Mouse (Mus musculus): ENCODE measurements at regions not wholly inside any gene's neighbourhood (a gene's known extent, or its start where the extent isn't known, plus 50 kb on each side); places are given as distances from the start of the nearest gene placed in this dataset.

DNA sequence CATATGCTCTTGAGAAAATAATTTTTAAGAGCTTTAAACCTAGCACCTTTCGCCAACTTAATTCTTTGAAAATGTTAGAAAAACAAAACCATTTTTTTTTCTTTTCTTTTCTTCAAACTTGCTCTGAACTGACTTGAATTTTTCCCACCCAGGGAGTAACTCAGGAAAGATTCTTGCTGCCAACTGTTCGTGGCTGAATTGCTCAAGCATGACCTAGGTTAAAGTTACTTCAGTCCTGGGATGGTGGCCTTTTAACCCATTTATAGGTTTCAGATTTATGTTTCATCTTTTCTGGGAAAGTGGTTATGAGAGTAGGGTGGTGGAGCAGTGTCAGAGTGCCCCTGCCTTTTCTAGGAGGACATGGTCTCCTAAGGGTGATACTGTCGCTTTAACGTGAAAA, 466.4 kb upstream of the N6amt1 start:
- TF ChIP-seq POLR2A (IDR thresholded peaks at IDR 0.05; ENCODE audit: control insufficient read depth, low read depth, low read length) (no peak), CTCF (IDR thresholded peaks at IDR 0.05; ENCODE audit: control insufficient read depth, insufficient read depth, insufficient replicate concordance, low read depth, low read length) (no peak)
- H3K4me1 ChIP-seq (ENCODE audit: control insufficient read depth, insufficient read depth, low read length), result no peaks in the 10 kb centered on the region
- no peaks in the 10 kb centered on the region for H3K36me3 ChIP-seq (ENCODE audit: control insufficient read depth, insufficient read depth, low read length)
- no peaks in the 10 kb centered on the region for H3K27me3 ChIP-seq (ENCODE audit: control insufficient read depth, insufficient read depth, low read length)
- no peak overlapping the region for H3K27ac ChIP-seq (ENCODE audit: control insufficient read depth, insufficient read depth, low read depth, low read length)
- no peak overlapping the region for H3K4me3 ChIP-seq (ENCODE audit: control insufficient read depth, low read depth, low read length)

DNA sequence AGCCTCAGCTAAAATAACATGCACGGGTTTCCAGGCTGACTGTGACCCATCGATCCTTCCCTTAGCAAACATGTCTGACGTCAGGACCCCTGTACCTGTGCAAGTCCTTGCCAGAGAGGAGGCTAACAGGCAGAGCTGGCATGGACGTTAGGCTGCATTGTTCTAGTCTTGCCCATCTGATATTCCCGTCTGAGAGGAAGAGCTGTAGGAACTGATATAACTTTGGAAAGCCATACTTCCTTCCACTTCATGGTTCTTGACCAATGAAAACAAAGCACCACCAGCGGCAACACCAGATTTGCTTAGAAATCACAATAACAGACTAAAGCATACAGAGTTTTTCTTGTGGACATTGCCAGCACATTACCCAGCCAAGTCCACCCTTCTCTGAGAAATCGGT, 470.1 kb upstream of the N6amt1 start:
- Histone ChIP-seq H3K27me3 (ENCODE audit: control insufficient read depth, insufficient read depth, low read length) (no peaks in the 10 kb centered on the region), H3K4me1 (ENCODE audit: control insufficient read depth, insufficient read depth, low read length) (no peaks in the 10 kb centered on the region), H3K4me3 (ENCODE audit: control insufficient read depth, low read depth, low read length) (no peak overlapping the region), H3K36me3 (ENCODE audit: control insufficient read depth, insufficient read depth, low read length) (no peaks in the 10 kb centered on the region), H3K27ac (ENCODE audit: control insufficient read depth, insufficient read depth, low read depth, low read length) (no peak overlapping the region)
- TF ChIP-seq POLR2A (IDR thresholded peaks at IDR 0.05; ENCODE audit: control insufficient read depth, low read depth, low read length), result no peak
- no peak for TF ChIP-seq CTCF (IDR thresholded peaks at IDR 0.05; ENCODE audit: control insufficient read depth, insufficient read depth, insufficient replicate concordance, low read depth, low read length)

DNA sequence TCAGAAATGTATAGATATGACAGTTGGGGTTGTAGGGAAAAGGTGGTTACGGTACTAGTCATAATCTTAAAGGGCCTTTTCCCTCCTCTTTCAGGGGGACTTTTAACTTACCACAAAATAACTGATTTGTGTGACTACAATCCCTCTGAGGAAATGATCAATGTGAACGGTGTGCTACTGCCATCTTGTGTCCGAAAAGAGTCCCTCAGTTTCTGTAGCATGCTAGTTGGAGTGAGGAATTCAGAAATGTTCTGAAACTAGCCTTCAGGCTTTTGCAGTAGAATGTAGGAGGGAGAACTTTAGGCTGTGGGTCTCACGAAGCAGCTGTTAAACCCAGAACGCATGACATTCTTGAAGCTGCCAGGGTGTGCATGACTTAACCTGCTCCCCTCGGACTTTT, 471.5 kb upstream of the N6amt1 start:
- TF ChIP-seq CTCF (IDR thresholded peaks at IDR 0.05; ENCODE audit: control insufficient read depth, insufficient read depth, insufficient replicate concordance, low read depth, low read length) (no peak), POLR2A (IDR thresholded peaks at IDR 0.05; ENCODE audit: control insufficient read depth, low read depth, low read length) (no peak)
- Histone ChIP-seq H3K4me1 (ENCODE audit: control insufficient read depth, insufficient read depth, low read length) (no peaks in the 10 kb centered on the region), H3K36me3 (ENCODE audit: control insufficient read depth, insufficient read depth, low read length) (no peaks in the 10 kb centered on the region), H3K4me3 (ENCODE audit: control insufficient read depth, low read depth, low read length) (no peak overlapping the region), H3K27me3 (ENCODE audit: control insufficient read depth, insufficient read depth, low read length) (no peaks in the 10 kb centered on the region), H3K27ac (ENCODE audit: control insufficient read depth, insufficient read depth, low read depth, low read length) (no peak overlapping the region)

DNA sequence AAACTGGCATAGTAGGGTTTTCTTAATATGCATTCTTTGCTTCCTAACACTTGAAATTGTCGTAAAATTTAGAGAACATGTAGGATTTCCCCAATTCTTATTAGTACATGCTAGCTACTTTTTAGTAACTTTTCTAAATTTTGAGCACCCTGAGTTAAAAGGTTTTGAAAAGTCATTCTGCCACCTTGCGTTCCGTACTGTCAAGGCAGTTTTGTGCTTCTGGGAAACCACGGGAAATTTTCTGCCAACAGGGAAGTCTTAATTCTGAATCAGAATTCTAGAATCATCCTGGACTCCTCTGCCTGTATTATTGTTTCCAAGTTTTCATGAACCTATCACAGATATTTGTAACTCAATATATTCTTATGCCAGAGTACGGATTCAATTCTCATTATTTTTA, 472.4 kb upstream of the N6amt1 start:
- Histone ChIP-seq H3K4me3 (ENCODE audit: control insufficient read depth, low read depth, low read length) (no peak overlapping the region), H3K27ac (ENCODE audit: control insufficient read depth, insufficient read depth, low read depth, low read length) (no peak overlapping the region), H3K4me1 (ENCODE audit: control insufficient read depth, insufficient read depth, low read length) (no peaks in the 10 kb centered on the region), H3K36me3 (ENCODE audit: control insufficient read depth, insufficient read depth, low read length) (no peaks in the 10 kb centered on the region), H3K27me3 (ENCODE audit: control insufficient read depth, insufficient read depth, low read length) (no peaks in the 10 kb centered on the region)
- no peak for TF ChIP-seq POLR2A (IDR thresholded peaks at IDR 0.05; ENCODE audit: control insufficient read depth, low read depth, low read length)
- TF ChIP-seq CTCF (IDR thresholded peaks at IDR 0.05; ENCODE audit: control insufficient read depth, insufficient read depth, insufficient replicate concordance, low read depth, low read length), result no peak

DNA sequence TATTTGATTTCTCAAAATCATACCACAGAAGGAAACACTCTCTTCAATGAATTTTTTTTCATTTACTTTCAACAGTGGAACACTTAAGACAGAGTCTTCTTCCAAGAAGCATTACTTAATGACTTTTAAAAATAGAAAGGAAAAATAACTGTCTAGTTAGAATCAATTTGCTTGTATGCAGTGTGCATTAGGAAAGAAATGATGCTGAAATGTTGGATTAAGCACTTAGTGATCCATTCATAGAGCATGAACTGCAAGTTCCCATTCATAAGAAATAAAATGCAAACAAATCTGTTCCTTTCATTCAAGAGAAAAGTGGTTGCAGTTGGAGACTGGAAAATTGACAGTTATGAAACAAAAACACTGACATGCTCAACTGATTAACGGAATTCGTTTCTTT, 493.2 kb upstream of the N6amt1 start:
- no peak for TF ChIP-seq POLR2A (IDR thresholded peaks at IDR 0.05; ENCODE audit: control insufficient read depth, low read depth, low read length)
- no peak for TF ChIP-seq CTCF (IDR thresholded peaks at IDR 0.05; ENCODE audit: control insufficient read depth, insufficient read depth, insufficient replicate concordance, low read depth, low read length)
- no peaks in the 10 kb centered on the region for H3K36me3 ChIP-seq (ENCODE audit: control insufficient read depth, insufficient read depth, low read length)

DNA sequence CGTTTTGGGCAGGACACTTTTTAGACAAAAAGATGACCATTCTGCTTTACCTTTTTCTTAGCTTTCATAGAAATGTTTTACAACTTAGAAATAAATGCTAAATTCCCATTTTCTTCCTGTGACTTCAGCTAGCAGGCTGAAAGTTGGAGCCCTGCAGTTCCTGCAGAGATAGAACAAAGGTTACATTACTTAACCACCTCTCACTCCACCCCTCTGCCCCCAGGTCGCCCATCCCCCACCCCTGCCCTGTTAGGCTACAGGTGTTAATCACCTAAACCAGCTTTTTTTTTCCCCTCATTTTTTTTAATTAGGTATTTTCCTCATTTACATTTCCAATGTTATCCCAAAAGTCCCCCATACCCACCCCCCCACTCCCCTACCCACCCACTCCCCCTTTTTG, 498.1 kb upstream of the N6amt1 start:
- H3K36me3 ChIP-seq (ENCODE audit: control insufficient read depth, insufficient read depth, low read length), result no peaks in the 10 kb centered on the region
- H3K4me3 ChIP-seq (ENCODE audit: control insufficient read depth, low read depth, low read length), result no peak overlapping the region
- no peaks in the 10 kb centered on the region for H3K4me1 ChIP-seq (ENCODE audit: control insufficient read depth, insufficient read depth, low read length)
- no peaks in the 10 kb centered on the region for H3K27me3 ChIP-seq (ENCODE audit: control insufficient read depth, insufficient read depth, low read length)
- H3K27ac ChIP-seq (ENCODE audit: control insufficient read depth, insufficient read depth, low read depth, low read length), result no peak overlapping the region
- TF ChIP-seq POLR2A (IDR thresholded peaks at IDR 0.05; ENCODE audit: control insufficient read depth, low read depth, low read length) (no peak), CTCF (IDR thresholded peaks at IDR 0.05; ENCODE audit: control insufficient read depth, insufficient read depth, insufficient replicate concordance, low read depth, low read length) (no peak)

More for the DNA sequence above, 493.2 kb upstream of the N6amt1 start:
- Histone ChIP-seq H3K27me3 (ENCODE audit: control insufficient read depth, insufficient read depth, low read length) (no peaks in the 10 kb centered on the region), H3K4me3 (ENCODE audit: control insufficient read depth, low read depth, low read length) (no peak overlapping the region), H3K27ac (ENCODE audit: control insufficient read depth, insufficient read depth, low read depth, low read length) (no peak overlapping the region), H3K4me1 (ENCODE audit: control insufficient read depth, insufficient read depth, low read length) (no peaks in the 10 kb centered on the region)

DNA sequence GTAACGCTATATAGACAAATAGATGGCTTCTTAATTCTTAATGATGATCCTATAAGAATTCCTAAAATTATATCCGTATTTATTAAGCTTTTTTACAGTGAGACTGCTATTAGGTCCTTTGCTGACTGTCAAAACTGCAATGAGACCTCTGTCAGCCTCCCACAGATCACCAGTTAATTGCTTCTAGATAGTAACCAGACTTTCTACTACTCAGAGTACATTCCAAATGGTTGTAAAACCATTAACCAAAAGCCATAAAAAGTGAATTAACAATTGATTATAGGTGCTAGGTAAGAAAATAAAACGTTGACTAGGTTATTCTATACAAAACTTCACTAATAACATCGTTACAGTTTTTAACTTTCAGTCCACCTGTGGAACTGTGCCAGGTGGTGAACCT, 498.7 kb upstream of the N6amt1 start:
- Histone ChIP-seq H3K4me1 (ENCODE audit: control insufficient read depth, insufficient read depth, low read length) (no peaks in the 10 kb centered on the region), H3K27me3 (ENCODE audit: control insufficient read depth, insufficient read depth, low read length) (no peaks in the 10 kb centered on the region), H3K36me3 (ENCODE audit: control insufficient read depth, insufficient read depth, low read length) (no peaks in the 10 kb centered on the region), H3K4me3 (ENCODE audit: control insufficient read depth, low read depth, low read length) (no peak overlapping the region), H3K27ac (ENCODE audit: control insufficient read depth, insufficient read depth, low read depth, low read length) (no peak overlapping the region)
- TF ChIP-seq CTCF (IDR thresholded peaks at IDR 0.05; ENCODE audit: control insufficient read depth, insufficient read depth, insufficient replicate concordance, low read depth, low read length), result no peak
- TF ChIP-seq POLR2A (IDR thresholded peaks at IDR 0.05; ENCODE audit: control insufficient read depth, low read depth, low read length), result no peak

DNA sequence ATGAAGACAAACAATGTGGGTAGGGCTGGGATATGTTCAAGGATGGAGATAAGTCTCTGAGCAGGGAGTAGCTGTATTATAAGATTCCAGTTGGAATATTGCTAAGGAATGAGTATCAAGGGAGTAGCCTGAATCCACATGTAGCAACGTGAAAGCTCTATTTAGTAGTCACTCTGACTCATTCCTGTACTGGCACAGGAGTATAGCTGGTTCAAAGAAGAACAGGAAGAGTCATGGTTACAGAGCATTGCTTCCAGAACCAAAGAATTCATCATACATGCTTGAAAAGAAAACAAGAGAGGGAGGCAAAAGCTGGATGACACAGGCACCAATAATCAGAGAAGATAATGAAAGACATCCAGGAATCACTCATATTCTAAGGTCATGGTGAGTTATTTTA, 500.6 kb upstream of the N6amt1 start:
- Histone ChIP-seq H3K36me3 (ENCODE audit: control insufficient read depth, insufficient read depth, low read length) (no peaks in the 10 kb centered on the region), H3K27me3 (ENCODE audit: control insufficient read depth, insufficient read depth, low read length) (no peaks in the 10 kb centered on the region), H3K27ac (ENCODE audit: control insufficient read depth, insufficient read depth, low read depth, low read length) (no peak overlapping the region), H3K4me3 (ENCODE audit: control insufficient read depth, low read depth, low read length) (no peak overlapping the region), H3K4me1 (ENCODE audit: control insufficient read depth, insufficient read depth, low read length) (no peaks in the 10 kb centered on the region)
- TF ChIP-seq POLR2A (IDR thresholded peaks at IDR 0.05; ENCODE audit: control insufficient read depth, low read depth, low read length), result no peak
